Mouse (Mus musculus): ENCODE results near the gene 6330403K07Rik.

- TF ChIP-seq CTCF (IDR thresholded peaks at IDR 0.05; ENCODE audit: control insufficient read depth, insufficient read depth, insufficient read length) (no peak), MAX (IDR thresholded peaks at IDR 0.05) (no peak), MYOD1 (IDR thresholded peaks at IDR 0.05; ENCODE audit: control insufficient read depth, insufficient read length, low read depth) (no peak), USF1 (IDR thresholded peaks at IDR 0.05; ENCODE audit: low read depth) (no peak), MYOG (IDR thresholded peaks at IDR 0.05; ENCODE audit: control insufficient read depth, extremely low read depth, insufficient read length) (no peak), CEBPB (IDR thresholded peaks at IDR 0.05; ENCODE audit: low read depth) (no peak), FOSL1 (IDR thresholded peaks at IDR 0.05; ENCODE audit: insufficient read depth, low read length, poor library complexity, severe bottlenecking) (no peak)
These were observed 6.4 kb upstream of the 6330403K07Rik start for GRCm38 (mm10) chr11:71039526-71040298.
